Mouse (Mus musculus) brain, adult 2 months (tissue): Measurements from ENCODE around the gene Card11.

Experiments used
- DNase-seq: peaks from one replicate; pipeline ENCODE4 v3.0.0; 2011; ENCODE audit warnings: low read depth, low spot score

Gene Card11

GRCm38 (mm10) chr5:140854700-140855099 lies 145.7 kb downstream of the Card11 start:
- no peak for DNase-seq

GRCm38 (mm10) chr5:140853723-140854122 lies 146.7 kb downstream of the Card11 start:
- DNase-seq = no peak

- no peak for DNase-seq
Measured at GRCm38 (mm10) chr5:140852435-140852996, 147.9 kb downstream of the Card11 start.

GRCm38 (mm10) chr5:140847300-140847729 lies 153.1 kb downstream of the Card11 start:
- DNase-seq = peak; percentile 82

GRCm38 (mm10) chr5:140841942-140842341 lies 158.4 kb downstream of the Card11 start:
- DNase-seq = no peak

- no peak for DNase-seq
Measured at GRCm38 (mm10) chr5:140831064-140831431, 169.3 kb downstream of the Card11 start.

GRCm38 (mm10) chr5:140830314-140831063 lies 169.9 kb downstream of the Card11 start, which contains the start of gene Gna12:
Gene Gna12 (minus strand): TSS chr5:140830431.
- DNase-seq = peak; percentile 100

- DNase-seq = no peak
Measured at GRCm38 (mm10) chr5:140829911-140830294, 170.5 kb downstream of the Card11 start.

GRCm38 (mm10) chr5:140829081-140829910 lies 171.1 kb downstream of the Card11 start:
- DNase-seq = peak; percentile 74

GRCm38 (mm10) chr5:140828363-140828762 lies 172.0 kb downstream of the Card11 start:
- DNase-seq = no peak

GRCm38 (mm10) chr5:140827896-140828295 lies 172.5 kb downstream of the Card11 start:
- DNase-seq = no peak

- no peak for DNase-seq
Measured at GRCm38 (mm10) chr5:140827413-140827812, 173.0 kb downstream of the Card11 start.

- DNase-seq = no peak
Measured at GRCm38 (mm10) chr5:140826796-140827195, 173.6 kb downstream of the Card11 start.

- DNase-seq = no peak
Measured at GRCm38 (mm10) chr5:140826118-140826517, 174.3 kb downstream of the Card11 start.

- DNase-seq = peak; percentile 70
Measured at GRCm38 (mm10) chr5:140824126-140824525, 176.3 kb downstream of the Card11 start.

GRCm38 (mm10) chr5:140823386-140823785 lies 177.0 kb downstream of the Card11 start:
- DNase-seq = no peak
